Mouse (Mus musculus) heart, embryonic 13.5 days (tissue): Measurements from ENCODE around the gene Faxc. TPM values are rescaled to one million over a fixed set of nuclear protein-coding genes. Genes with fewer than 3 reads are reported as not detected.

Experiments used
- ATAC-seq: fragments of 200-750 bp; cut with Nextera tagmentation; 2 replicates; pipeline ENCODE4 v1.8.0; 2017; ENCODE audit warnings: moderate TSS enrichment; ENCODE audit not compliant: insufficient number of reproducible peaks, low FRiP score, low TSS enrichment; ENCODE audit errors: extremely low read depth
- H3K27ac ChIP-seq: fragments of 300-500 bp; sonication (generic); replicated peaks from 2 replicates; pipeline ENCODE4 v1.5.1; 2015; ENCODE audit warnings: moderate library complexity, mild to moderate bottlenecking, inconsistent platforms
- H3K27me3 ChIP-seq: fragments of 300-500 bp; sonication (generic); replicated peaks from 2 replicates; pipeline ENCODE4 v1.6.1; 2015; ENCODE audit warnings: mild to moderate bottlenecking, inconsistent platforms
- H3K36me3 ChIP-seq: fragments of 300-500 bp; sonication (generic); 2 replicates; pipeline ENCODE4 v1.6.1; 2015; ENCODE audit warnings: mild to moderate bottlenecking, inconsistent platforms
- H3K4me1 ChIP-seq: fragments of 300-500 bp; sonication (generic); 2 replicates; pipeline ENCODE4 v1.6.1; 2015; ENCODE audit warnings: inconsistent platforms
- H3K4me2 ChIP-seq: fragments of 300-500 bp; sonication (generic); 2 replicates; pipeline ENCODE4 v1.6.1; 2015; ENCODE audit warnings: inconsistent platforms, mild to moderate bottlenecking, moderate library complexity
- H3K4me3 ChIP-seq: fragments of 300-500 bp; sonication (generic); 2 replicates; pipeline ENCODE4 v1.5.1; 2015; ENCODE audit warnings: moderate library complexity, mild to moderate bottlenecking, inconsistent platforms
- H3K9ac ChIP-seq: fragments of 300-500 bp; sonication (generic); 2 replicates; pipeline ENCODE4 v1.6.1; 2015; ENCODE audit warnings: inconsistent platforms, mild to moderate bottlenecking, moderate library complexity
- H3K9me3 ChIP-seq: fragments of 300-500 bp; sonication (generic); 2 replicates; pipeline ENCODE4 v1.6.1; 2016; ENCODE audit warnings: inconsistent platforms
- WGBS: fragments of 180-500 bp; shearing (Covaris S2); methylation state at CpG from one replicate; pipeline ENCODE4 v1.1.7; 2015; ENCODE audit warnings: mixed read lengths; 5-methylcytosine and 5-hydroxymethylcytosine counted together
- polyA plus RNA-seq: library from polyadenylated mRNA; unstranded; fragments of >200 nt; fragmentation: Nextera tagmentation; extraction: Ambion mirVana; gene quantifications from 2 replicates; pipeline ENCODE4 v1.2.1, GENCODE M21; 2015

Gene Faxc
- 2.6 and 2.8 TPM in 2 replicates for polyA plus RNA-seq

DNA sequence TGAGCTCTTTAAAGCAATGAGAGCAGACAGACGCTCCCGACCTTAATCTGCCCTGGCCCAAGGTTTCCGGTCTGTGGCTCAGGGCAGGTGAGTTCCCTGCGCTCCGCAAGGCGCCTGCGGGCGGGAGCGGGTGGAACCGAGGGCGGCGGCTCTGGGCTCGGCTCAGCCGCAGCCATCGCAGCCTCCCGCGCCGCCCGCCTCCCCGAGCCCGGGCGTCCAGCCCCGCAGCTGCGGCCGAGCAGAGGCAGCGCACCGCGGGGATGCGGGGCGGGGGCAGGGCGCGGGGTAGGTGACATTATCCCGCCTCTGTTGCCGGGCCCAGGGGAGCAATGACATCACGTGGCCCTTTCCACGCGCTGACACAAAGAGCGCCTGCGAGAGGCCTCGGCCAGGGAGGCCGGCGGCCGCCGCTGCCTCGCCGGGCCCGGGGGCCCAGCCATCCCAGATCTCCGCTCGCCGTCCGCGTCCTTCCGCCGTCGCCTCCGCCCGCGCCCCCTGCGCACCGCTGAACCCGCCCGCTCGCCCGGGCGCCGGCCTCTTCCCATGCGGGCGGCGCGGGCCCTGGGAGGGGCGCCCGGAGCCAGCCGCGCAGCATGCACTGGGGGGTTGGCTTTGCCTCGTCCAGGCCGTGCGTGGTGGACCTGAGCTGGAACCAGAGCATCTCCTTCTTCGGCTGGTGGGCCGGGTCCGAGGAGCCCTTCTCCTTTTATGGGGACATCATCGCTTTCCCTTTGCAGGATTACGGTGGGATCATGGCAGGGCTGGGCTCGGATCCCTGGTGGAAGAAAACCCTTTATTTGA lies at the start of gene Faxc:
Gene Faxc (plus strand): TSS at position 359 of the 801 bp plus-strand sequence.
- Histone ChIP-seq H3K4me3 (peak within 1 kb of the TSS; percentile 77), H3K27me3 (peaks cover 19% of the 10 kb centered on the region), H3K9ac (peak within 1 kb of the TSS; percentile 92), H3K9me3 (no peaks in the 10 kb centered on the region), H3K4me1 (peaks cover 8% of the 10 kb centered on the region; the same call in 1 of the 2 replicates), H3K36me3 (no peaks in the 10 kb centered on the region), H3K4me2 (peak within 1 kb of the TSS; percentile 85), H3K27ac (peak within 1 kb of the TSS; percentile 52; the same call in 1 of the 2 replicates)
- ATAC-seq, result peak; percentile 77; the same call in 1 of the 2 replicates
- under 1% methylated on average over 67 of the region's 83 CpGs for WGBS

DNA sequence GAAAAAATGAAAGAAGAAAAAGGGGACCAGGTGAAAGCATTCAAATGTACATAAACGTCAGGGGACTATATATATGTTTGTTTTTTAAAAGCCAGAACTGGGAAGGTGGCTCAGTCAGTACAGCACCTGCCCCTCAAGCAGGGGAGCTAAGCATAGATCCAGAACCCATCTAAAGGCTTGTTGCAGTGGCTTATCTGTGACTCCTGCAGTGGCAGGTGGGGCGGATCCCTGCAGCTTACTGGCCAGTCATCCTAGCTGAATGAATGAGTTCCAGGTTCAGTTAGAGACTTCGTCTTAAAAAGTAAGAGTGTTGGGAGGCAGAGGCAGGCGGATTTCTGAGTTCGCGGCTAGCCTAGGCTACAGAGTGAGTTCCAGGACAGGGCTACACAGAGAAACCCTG lies 48.3 kb upstream of the Faxc start:
- Histone ChIP-seq H3K9me3 (no peaks in the 10 kb centered on the region), H3K4me1 (peaks cover 8% of the 10 kb centered on the region), H3K9ac (no peak overlapping the region), H3K36me3 (no peaks in the 10 kb centered on the region), H3K27me3 (no peaks in the 10 kb centered on the region), H3K4me2 (no peak overlapping the region), H3K27ac (no peak overlapping the region), H3K4me3 (no peak overlapping the region)
- ATAC-seq, result no peak
- WGBS, result 85% methylated on average over 6 of the region's 6 CpGs

DNA sequence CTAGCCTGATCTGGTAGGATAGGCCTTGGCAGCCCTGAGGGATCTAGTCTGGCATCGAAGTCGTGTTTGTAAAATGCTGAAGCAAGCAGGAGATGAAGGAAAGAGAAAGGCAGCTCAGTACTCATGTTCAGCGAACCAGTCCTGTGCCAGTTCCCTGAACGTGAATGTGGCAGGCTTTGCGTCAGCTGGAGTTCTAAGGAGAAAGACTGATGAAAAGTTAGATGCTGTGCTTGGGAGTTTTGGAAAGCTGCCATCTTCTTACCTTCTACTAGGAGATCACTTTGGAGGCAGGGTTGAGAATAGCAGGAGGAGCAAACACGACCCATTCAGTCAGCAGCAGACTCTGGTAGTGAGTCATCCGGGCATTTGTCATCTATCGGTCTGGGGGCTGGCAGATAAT lies 45.3 kb upstream of the Faxc start:
- no peaks in the 10 kb centered on the region for H3K27me3 ChIP-seq
- H3K4me3 ChIP-seq, result no peak overlapping the region
- H3K27ac ChIP-seq, result no peak overlapping the region
- no peak overlapping the region for H3K9ac ChIP-seq
- no peaks in the 10 kb centered on the region for H3K36me3 ChIP-seq
- no peak overlapping the region for H3K4me2 ChIP-seq
- H3K4me1 ChIP-seq, result no peaks in the 10 kb centered on the region
- ATAC-seq, result no peak
- WGBS, result 67% methylated on average over 8 of the region's 8 CpGs
- H3K9me3 ChIP-seq, result no peaks in the 10 kb centered on the region

- Histone ChIP-seq H3K4me3 (peak overlapping the region; percentile 77), H3K9me3 (no peaks in the 10 kb centered on the region), H3K27ac (peak overlapping the region; percentile 52; the same call in 1 of the 2 replicates), H3K36me3 (peaks cover 7% of the 10 kb centered on the region), H3K27me3 (peaks cover 19% of the 10 kb centered on the region), H3K4me1 (peaks cover 8% of the 10 kb centered on the region; the same call in 1 of the 2 replicates), H3K9ac (peak overlapping the region; percentile 92), H3K4me2 (peak overlapping the region; percentile 85)
- 16% methylated on average over 23 of the region's 23 CpGs for WGBS
- no peak for ATAC-seq
Measured at GRCm38 (mm10) chr4:21931772-21932630, 872 bp downstream of the Faxc start.

DNA sequence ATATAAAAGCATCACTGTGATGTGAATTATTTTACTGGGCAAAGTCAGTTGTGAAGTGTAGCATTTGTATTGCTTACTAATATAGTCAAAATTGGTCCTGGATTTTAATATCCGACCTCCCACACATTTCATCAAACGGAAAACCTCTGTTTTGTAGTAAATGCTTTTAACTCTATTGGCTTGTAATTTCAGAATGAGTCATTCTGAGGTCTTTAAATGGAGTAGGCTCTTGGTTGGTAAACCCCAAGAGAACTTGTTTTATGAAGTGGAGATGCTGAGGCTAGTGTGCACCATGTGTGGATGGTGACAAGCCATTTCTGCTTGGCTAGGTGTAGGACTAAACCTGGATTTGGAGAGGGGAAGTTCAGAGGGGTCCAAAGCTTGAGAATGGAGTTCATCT lies 4.2 kb downstream of the Faxc start:
- Histone ChIP-seq H3K4me1 (peaks cover 8% of the 10 kb centered on the region; the same call in 1 of the 2 replicates), H3K9ac (no peak overlapping the region), H3K4me2 (no peak overlapping the region), H3K27ac (no peak overlapping the region), H3K4me3 (no peak overlapping the region), H3K36me3 (peaks cover 10% of the 10 kb centered on the region), H3K27me3 (peaks cover 9% of the 10 kb centered on the region; the same call in 1 of the 2 replicates), H3K9me3 (no peaks in the 10 kb centered on the region)
- no peak; the same call in 1 of the 2 replicates for ATAC-seq
- 88% methylated on average over 2 of the region's 2 CpGs for WGBS

- Histone ChIP-seq H3K4me1 (peaks cover 5% of the 10 kb centered on the region; the same call in 1 of the 2 replicates), H3K9ac (no peak overlapping the region), H3K4me3 (no peak overlapping the region), H3K27me3 (0 out of 2 replicates have a peak, but pooled peaks cover 5% of the 10 kb centered on the region), H3K4me2 (no peak overlapping the region), H3K27ac (no peak overlapping the region), H3K9me3 (no peaks in the 10 kb centered on the region), H3K36me3 (peaks cover 10% of the 10 kb centered on the region)
- no peak for ATAC-seq
- 84% methylated on average over 9 of the region's 9 CpGs for WGBS
Measured at GRCm38 (mm10) chr4:21936424-21936823, 5.3 kb downstream of the Faxc start.

DNA sequence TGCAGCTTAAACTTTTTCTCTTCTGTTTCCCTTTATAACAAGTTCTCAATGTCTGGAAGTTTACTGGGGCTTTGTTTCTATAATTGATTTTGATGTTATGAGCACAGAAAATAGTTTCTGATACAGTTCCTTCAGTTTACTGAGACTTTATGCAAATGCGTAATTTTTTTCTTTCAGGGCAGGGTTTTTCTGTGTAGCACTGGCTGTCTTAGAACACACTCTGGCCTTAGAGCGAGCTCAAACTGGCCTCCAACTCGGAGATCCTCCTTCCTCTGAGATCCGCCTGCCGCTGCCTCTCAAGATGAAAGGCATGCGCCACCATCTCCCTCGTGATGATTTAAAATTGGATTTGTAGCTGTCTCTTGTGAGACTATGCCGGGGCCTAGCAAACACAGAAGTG lies 6.8 kb downstream of the Faxc start:
- Histone ChIP-seq H3K9me3 (no peaks in the 10 kb centered on the region), H3K27ac (no peak overlapping the region), H3K4me2 (no peak overlapping the region), H3K4me3 (no peak overlapping the region), H3K4me1 (no peaks in the 10 kb centered on the region), H3K36me3 (peaks cover 10% of the 10 kb centered on the region), H3K27me3 (no peaks in the 10 kb centered on the region), H3K9ac (no peak overlapping the region)
- ATAC-seq, result no peak
- WGBS, result 71% methylated on average over 8 of the region's 8 CpGs

- Histone ChIP-seq H3K9ac (no peak overlapping the region), H3K4me2 (no peak overlapping the region), H3K27me3 (no peaks in the 10 kb centered on the region), H3K36me3 (no peaks in the 10 kb centered on the region), H3K27ac (no peak overlapping the region), H3K9me3 (no peaks in the 10 kb centered on the region), H3K4me3 (no peak overlapping the region), H3K4me1 (no peaks in the 10 kb centered on the region)
- WGBS, result 76% methylated on average over 3 of the region's 3 CpGs
- no peak for ATAC-seq
Measured at GRCm38 (mm10) chr4:21944672-21945071, 13.5 kb downstream of the Faxc start.

DNA sequence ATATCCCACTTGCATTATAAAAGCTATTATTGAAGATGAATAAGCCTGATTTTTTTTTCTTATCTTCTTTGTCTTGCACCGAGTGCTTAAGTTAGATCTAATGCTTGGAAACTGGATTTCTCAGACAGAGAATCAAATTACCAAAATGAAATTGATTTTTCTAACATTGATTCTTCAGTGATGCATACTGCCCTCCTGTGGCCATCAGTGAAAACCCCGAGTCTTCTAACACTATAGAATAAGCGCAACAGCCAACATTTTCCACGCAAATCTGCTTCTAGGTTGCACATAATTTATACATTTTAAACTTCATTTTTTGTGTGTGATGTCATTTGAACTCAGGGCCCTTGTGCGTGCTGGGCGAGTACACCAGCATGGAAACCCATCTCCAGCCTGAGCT lies 20.3 kb downstream of the Faxc start:
- Histone ChIP-seq H3K4me2 (no peak overlapping the region), H3K4me1 (0 out of 2 replicates have a peak, but pooled peaks cover 8% of the 10 kb centered on the region), H3K9ac (no peak overlapping the region), H3K27me3 (no peaks in the 10 kb centered on the region), H3K27ac (no peak overlapping the region), H3K9me3 (no peaks in the 10 kb centered on the region), H3K4me3 (no peak overlapping the region), H3K36me3 (no peaks in the 10 kb centered on the region)
- 34% methylated on average over 6 of the region's 6 CpGs for WGBS
- ATAC-seq, result no peak

- no peak overlapping the region for H3K4me2 ChIP-seq
- no peak overlapping the region for H3K27ac ChIP-seq
- no peak overlapping the region for H3K4me3 ChIP-seq
- no peaks in the 10 kb centered on the region for H3K27me3 ChIP-seq
- no peak for ATAC-seq
- 37% methylated on average over 2 of the region's 2 CpGs for WGBS
- H3K4me1 ChIP-seq, result 0 out of 2 replicates have a peak, but pooled peaks cover 8% of the 10 kb centered on the region
- H3K9me3 ChIP-seq, result no peaks in the 10 kb centered on the region
- no peaks in the 10 kb centered on the region for H3K36me3 ChIP-seq
- H3K9ac ChIP-seq, result no peak overlapping the region
Measured at GRCm38 (mm10) chr4:21952255-21952654, 21.1 kb downstream of the Faxc start.
